Mouse (Mus musculus) embryo, embryonic 11 days (tissue): ENCODE results near the gene Krt42.
"Not testable (repeated sequence)": the region's sequence is repeated elsewhere in the genome, so short reads cannot be mapped to it uniquely, and the experiment has no call there.

ENCODE experiments used
- DNase-seq: peaks from one replicate; pipeline ENCODE4 v3.0.0-alpha.2; 2015

Gene Krt42

DNA sequence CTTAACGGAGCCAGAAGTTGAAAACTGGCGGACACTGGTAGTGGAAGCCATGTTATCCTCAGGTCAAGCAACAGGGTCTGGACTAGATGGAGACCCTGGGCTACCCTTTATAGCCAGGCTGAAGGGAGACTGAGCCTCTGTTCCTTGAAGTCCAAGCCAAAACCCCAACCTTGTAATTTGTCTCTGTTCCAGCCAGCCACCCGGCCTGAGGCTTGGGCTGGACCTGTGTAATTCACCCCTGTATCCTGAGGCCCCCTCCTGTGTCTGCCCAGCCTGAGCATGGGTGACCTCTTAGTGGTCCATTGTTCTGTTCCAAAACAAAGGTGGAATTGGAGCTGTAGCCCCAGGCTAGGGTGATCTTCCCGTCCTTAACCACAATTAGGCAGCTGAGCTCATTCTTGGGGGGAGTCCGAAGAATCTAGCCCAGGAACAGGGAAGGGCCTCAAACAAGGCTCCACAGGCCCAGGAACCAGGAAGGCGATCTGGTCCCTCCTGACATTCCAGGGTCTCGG lies at the start of gene Krt42:
Gene Krt42, minus strand, starts transcription at position 51 of the 512 bp plus-strand sequence.
- no peak for DNase-seq

- no peak for DNase-seq
Observed at GRCm38 (mm10) chr11:100318529-100319451, 49.1 kb upstream of the Krt42 start.

GRCm38 (mm10) chr11:100317826-100318380 lies 48.2 kb upstream of the Krt42 start:
- DNase-seq = no peak

GRCm38 (mm10) chr11:100315439-100315838 lies 45.8 kb upstream of the Krt42 start:
- no peak for DNase-seq

- no peak for DNase-seq
Observed at GRCm38 (mm10) chr11:100313424-100313823, 43.8 kb upstream of the Krt42 start.

GRCm38 (mm10) chr11:100312096-100312679 lies 42.5 kb upstream of the Krt42 start:
- no peak for DNase-seq

DNA sequence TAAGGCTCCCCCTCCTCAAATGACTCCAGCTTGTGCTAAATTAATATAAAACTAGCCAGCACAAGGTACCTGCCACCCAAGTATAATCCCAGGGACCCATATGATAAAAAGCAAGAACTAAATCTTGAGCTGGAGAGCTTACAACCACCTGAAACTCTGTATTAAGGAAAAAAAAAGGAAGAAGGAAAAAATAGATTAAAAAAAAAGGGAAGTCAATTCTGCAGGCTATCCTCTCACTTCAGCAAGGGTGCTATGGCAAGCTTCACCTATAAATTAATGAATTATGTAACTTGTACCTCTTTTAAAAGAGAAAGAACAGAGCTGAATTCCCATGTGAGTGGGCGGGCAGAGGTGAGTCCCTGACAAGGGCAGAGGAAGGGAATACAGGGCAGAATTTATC lies 42.0 kb upstream of the Krt42 start:
- no peak for DNase-seq

GRCm38 (mm10) chr11:100308672-100309071 lies 39.0 kb upstream of the Krt42 start:
- DNase-seq = not testable (repeated sequence)

DNA sequence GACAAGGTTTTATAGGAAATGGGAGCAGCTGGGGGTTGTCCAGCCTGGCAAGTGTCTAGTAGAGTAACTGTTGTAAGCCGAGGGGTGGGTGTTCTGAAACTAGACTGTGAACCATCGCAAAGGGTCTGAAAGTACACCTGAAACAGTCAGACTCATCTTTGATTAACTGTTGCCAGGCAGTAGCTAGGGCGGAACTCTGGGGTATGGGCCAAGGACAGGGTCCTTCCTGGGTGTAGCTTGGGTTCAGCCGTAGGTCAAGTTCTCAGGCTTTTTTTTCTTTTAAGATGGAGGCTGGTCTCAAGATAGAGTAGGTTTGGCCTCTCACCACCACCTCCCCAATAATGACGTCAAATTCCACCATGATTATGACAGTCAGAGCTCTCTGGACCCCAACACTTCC lies 38.2 kb upstream of the Krt42 start:
- no peak for DNase-seq

GRCm38 (mm10) chr11:100301292-100301691 lies 31.6 kb upstream of the Krt42 start:
- DNase-seq = no peak

- peak; percentile 61 for DNase-seq
Observed at GRCm38 (mm10) chr11:100300293-100300692, 30.6 kb upstream of the Krt42 start.

GRCm38 (mm10) chr11:100298274-100299036 lies 28.8 kb upstream of the Krt42 start:
- peak; percentile 72 for DNase-seq

DNA sequence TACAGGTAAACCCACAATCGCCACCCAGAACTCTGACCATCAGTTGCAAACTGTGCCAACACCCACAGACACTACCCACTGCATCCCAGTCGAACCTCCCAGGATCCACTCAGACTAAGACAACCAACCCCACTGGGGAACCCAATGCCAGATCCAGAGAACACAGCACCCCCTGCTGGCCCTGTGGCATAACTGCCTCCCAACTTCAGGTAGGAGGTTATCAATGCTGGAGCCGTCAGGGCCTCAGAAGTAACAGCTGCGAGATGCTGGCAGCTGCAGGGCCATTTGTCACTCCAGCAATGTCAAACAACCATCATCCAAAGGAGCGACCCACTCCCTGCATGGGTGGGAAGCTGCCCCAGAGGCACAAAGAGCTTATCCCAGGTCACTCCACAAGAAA lies 28.1 kb upstream of the Krt42 start:
- peak; percentile 22 for DNase-seq

GRCm38 (mm10) chr11:100295308-100295707 lies 25.6 kb upstream of the Krt42 start:
- DNase-seq = peak; percentile 92

GRCm38 (mm10) chr11:100292884-100293283 lies 23.2 kb upstream of the Krt42 start:
- DNase-seq = no peak

GRCm38 (mm10) chr11:100290235-100290634 lies 20.6 kb upstream of the Krt42 start:
- no peak for DNase-seq

GRCm38 (mm10) chr11:100288942-100289341 lies 19.3 kb upstream of the Krt42 start:
- DNase-seq = no peak

- DNase-seq = no peak
Observed at GRCm38 (mm10) chr11:100287024-100287423, 17.4 kb upstream of the Krt42 start.

GRCm38 (mm10) chr11:100284988-100285387 lies 15.3 kb upstream of the Krt42 start:
- no peak for DNase-seq

DNA sequence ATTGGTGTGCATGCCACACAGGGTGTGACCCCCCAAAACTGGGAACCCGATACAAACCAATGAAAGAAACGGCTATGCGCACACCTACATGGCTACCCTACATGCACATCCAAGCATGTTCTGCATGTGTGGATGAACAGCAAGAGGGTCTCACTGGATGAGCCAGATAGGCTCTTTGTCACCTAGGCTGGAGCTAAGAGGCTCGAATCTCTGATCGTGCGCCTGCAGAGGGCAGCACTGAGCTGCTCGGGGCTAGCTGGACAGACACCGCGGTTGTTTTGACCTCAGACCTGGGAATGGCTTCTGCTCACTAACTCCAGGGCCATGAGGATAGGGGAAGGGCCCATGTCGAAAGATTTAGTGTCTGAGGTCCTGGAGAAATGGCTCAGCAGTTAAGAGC lies 12.9 kb upstream of the Krt42 start:
- DNase-seq = peak; percentile 88

- DNase-seq = peak; percentile 90
Observed at GRCm38 (mm10) chr11:100281596-100282544, 12.2 kb upstream of the Krt42 start.

GRCm38 (mm10) chr11:100278759-100279158 lies 9.1 kb upstream of the Krt42 start:
- DNase-seq = no peak
